Mouse (Mus musculus) heart, adult 11 months (tissue): ENCODE results near the gene Fam78a.
A peak's percentile ranks its signal among the peaks of the same experiment; 100 is the strongest.

ENCODE experiments used
- DNase-seq: peaks from one replicate; pipeline ENCODE4 v3.0.0; 2022

The Fam78a gene

GRCm38 (mm10) chr2:32065371-32065791 lies 19.3 kb downstream of the Fam78a start:
- no peak for DNase-seq

- peak; percentile 94 for DNase-seq
Measured at GRCm38 (mm10) chr2:32064913-32065312, 19.7 kb downstream of the Fam78a start.

GRCm38 (mm10) chr2:32063451-32064151 lies 21.1 kb downstream of the Fam78a start:
- DNase-seq = peak; percentile 95

GRCm38 (mm10) chr2:32062626-32063410 lies 21.8 kb downstream of the Fam78a start:
- peak; percentile 92 for DNase-seq

GRCm38 (mm10) chr2:32061722-32062505 lies 22.7 kb downstream of the Fam78a start:
- no peak for DNase-seq

- peak; percentile 84 for DNase-seq
Measured at GRCm38 (mm10) chr2:32061189-32061588, 23.5 kb downstream of the Fam78a start.

GRCm38 (mm10) chr2:32060228-32060805 lies 24.3 kb downstream of the Fam78a start:
- peak; percentile 76 for DNase-seq

GRCm38 (mm10) chr2:32059613-32060012 lies 25.0 kb downstream of the Fam78a start:
- DNase-seq = peak; percentile 64

- peak; percentile 74 for DNase-seq
Measured at GRCm38 (mm10) chr2:32058716-32059115, 25.9 kb downstream of the Fam78a start.

DNA sequence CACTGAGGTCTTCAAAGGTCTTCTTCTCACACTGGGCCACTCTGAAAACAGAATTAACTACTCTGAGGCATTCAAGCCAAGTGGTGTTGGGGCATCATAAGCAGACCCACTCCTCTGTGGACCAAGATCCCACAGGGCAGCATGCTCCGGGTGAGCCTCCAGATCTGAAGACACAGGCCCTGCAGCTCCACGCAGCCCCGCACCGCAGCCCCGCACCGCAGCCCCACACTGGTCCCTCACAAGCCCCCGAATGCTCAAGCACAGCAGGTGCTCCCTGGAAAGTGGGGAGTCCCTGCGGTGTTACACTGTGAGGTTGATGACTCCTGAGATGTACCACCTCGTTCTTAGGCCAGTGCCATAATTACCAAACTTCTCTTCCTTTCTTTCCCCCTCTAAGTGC lies 26.4 kb downstream of the Fam78a start:
- peak; percentile 81 for DNase-seq

GRCm38 (mm10) chr2:32057794-32058193 lies 26.9 kb downstream of the Fam78a start:
- DNase-seq = peak; percentile 84

GRCm38 (mm10) chr2:32057360-32057759 lies 27.3 kb downstream of the Fam78a start:
- peak; percentile 74 for DNase-seq

GRCm38 (mm10) chr2:32056524-32056923 lies 28.1 kb downstream of the Fam78a start:
- peak; percentile 82 for DNase-seq

- DNase-seq = peak; percentile 85
Measured at GRCm38 (mm10) chr2:32055357-32055965, 29.2 kb downstream of the Fam78a start.

- DNase-seq = peak; percentile 66
Measured at GRCm38 (mm10) chr2:32052418-32052817, 32.2 kb downstream of the Fam78a start.

DNA sequence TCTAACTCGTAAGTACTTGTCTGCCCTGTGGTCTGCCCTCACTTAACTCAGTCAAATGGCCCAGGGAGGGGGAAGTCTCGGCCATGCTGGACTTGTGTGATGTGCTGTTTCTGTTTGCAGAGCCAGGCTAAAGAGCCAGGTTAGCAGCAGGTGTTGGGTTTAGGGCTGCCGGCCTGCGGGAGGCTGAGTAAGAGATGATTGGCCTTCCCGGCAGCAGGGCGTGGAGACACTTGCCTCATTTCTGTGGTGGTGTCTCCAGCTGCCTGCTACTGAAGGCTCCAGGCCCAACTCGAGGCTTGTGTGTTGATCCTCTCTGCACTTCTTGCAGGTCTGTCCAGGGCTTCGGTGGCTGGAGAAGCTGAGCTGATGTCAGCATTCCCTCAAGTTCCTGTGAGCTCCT lies 32.9 kb downstream of the Fam78a start:
- peak; percentile 83 for DNase-seq

DNA sequence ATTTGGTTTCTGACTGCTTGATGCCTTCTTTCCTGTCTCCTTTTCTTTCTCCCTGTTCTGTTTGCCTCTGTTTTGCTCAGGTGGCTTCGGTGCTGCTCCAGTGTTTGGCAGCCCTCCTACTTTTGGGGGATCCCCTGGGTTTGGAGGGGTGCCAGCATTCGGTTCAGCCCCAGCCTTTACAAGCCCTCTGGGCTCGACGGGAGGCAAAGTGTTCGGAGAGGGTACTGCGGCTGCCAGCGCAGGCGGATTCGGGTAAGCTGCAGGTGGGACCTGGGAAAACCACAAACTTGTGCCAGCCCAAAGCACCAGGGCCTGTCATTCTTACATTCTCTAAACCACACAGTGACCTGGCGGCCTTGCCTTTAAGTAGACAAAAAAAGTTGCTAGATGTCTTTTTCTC lies 37.3 kb downstream of the Fam78a start:
- peak; percentile 87 for DNase-seq

DNA sequence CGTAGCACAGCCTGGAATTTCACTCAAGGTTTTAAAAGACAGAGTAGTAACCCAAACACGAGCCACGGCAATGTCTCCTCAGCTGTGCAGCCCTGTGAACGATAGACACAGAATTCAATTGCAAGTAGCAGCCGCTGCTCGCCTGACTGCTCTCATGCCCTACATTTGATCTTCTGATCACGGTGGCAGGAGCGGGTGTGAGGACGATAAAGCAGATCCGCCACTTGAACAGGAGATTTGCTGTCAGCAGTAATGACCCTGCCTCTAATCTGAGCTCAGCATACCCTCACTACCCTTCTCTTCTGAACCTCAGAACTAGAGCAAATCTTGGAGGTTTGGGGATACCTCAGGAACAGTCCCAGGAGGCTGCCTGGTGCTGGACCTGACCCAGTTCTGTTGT lies 38.6 kb downstream of the Fam78a start:
- DNase-seq = peak; percentile 92

DNA sequence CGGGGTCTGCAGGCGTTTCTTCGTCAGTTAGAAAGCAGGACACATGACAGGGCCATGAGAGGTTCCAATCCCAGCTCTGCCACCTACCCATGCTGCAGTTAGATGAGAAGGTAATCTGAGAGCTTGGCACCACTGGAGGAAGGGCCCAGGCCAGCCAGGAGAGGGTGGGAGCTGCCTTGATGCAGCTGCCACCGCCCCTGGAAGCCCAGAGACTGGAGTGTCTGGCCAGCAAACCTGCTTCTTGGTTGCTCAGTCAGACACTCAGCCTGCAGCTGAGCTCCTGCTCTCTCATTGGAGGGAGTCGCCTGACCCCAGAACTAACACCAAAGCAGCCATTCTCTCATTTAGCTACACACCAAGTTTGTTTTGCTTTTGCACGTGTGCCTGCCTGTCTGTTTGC lies 39.3 kb downstream of the Fam78a start:
- DNase-seq = peak; percentile 85

DNA sequence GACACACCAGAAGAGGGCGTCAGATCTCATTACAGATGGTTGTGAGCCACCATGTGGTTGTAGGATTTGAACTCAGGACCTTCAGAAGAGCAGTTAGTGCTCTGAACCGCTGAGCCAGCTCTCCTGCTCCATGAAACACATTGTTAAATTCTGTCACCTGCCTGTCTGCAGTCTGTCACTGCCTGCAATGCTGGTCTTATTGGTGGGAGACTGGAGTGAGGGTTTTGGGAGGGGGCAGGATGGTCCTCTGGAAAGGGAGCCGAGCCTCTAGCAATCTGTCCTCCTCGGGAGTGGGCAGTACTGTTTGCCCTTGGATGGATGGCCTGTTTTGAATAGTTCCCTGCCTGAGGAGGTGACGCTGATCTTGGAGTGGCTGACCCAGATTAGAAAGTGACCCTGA lies 40.8 kb downstream of the Fam78a start:
- DNase-seq = peak; percentile 86

- DNase-seq = no peak
Measured at GRCm38 (mm10) chr2:32041087-32041486, 43.6 kb downstream of the Fam78a start.

DNA sequence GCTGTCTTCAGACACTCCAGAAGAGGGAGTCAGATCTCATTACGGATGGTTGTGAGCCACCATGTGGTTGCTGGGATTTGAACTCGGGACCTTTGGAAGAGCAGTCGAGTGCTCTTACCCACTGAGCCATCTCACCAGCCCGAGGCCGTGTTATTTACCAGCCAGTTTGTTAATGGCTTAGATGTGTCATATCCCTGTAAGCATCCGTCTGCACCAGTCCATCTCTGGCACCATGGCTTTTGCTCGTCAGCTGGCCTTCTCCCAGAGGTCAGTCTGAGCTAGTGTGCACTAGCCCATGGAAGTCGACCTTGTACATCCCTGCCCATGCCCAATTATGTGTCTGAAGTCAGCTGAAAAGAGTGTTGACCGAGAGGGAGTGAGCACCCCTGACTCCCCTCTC lies 44.0 kb downstream of the Fam78a start:
- DNase-seq = peak; percentile 86

DNA sequence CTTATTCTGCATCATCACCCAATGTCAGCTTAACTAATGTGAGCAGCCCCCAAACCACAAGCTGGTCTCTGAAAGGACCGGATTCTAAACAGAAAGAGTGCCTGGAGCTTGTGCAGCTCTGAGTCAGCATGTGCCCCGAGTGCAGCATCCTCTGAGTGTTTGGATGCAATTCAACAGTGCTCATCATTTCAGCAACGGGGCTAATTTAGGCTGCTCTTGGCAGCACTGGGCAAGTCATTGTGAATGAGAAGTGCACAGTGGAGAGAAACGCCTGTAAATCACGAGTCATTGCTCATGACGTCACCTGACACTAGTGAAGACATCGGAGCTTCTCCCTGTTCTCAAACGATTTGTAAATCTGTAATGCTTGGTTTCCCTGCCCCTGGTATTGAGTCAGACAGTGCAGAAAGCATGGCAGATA lies 46.0 kb downstream of the Fam78a start:
- DNase-seq = peak; percentile 95
